Mouse (Mus musculus) limb, embryonic 13.5 days (tissue): ENCODE results near the gene Adipor2. TPM values are rescaled to one million over a fixed set of nuclear protein-coding genes. Genes with fewer than 3 reads are reported as not detected.

Experiments
- ATAC-seq: fragments of 200-750 bp; cut with Nextera tagmentation; 2 replicates; pipeline ENCODE4 v1.8.0; 2017; ENCODE audit warnings: low read depth, moderate number of reproducible peaks, moderate TSS enrichment; ENCODE audit not compliant: low FRiP score
- H3K27ac ChIP-seq: fragments of 300-500 bp; sonication (generic); 2 replicates; pipeline ENCODE4 v1.5.1; 2015; ENCODE audit warnings: inconsistent platforms, mild to moderate bottlenecking, moderate library complexity
- H3K27me3 ChIP-seq: fragments of 300-500 bp; sonication (generic); 2 replicates; pipeline ENCODE4 v1.6.1; 2015; ENCODE audit warnings: mild to moderate bottlenecking, inconsistent platforms
- H3K36me3 ChIP-seq: fragments of 300-500 bp; sonication (generic); 2 replicates; pipeline ENCODE4 v1.6.1; 2015; ENCODE audit warnings: inconsistent platforms, mild to moderate bottlenecking, moderate library complexity
- H3K4me1 ChIP-seq: fragments of 300-500 bp; sonication (generic); 2 replicates; pipeline ENCODE4 v1.6.1; 2015; ENCODE audit warnings: inconsistent platforms
- H3K4me2 ChIP-seq: fragments of 300-500 bp; sonication (generic); replicated peaks from 2 replicates; pipeline ENCODE4 v1.6.1; 2015; ENCODE audit warnings: inconsistent platforms, mild to moderate bottlenecking, moderate library complexity
- H3K4me3 ChIP-seq: fragments of 300-500 bp; sonication (generic); 2 replicates; pipeline ENCODE4 v1.5.1; 2015; ENCODE audit warnings: moderate library complexity, mild to moderate bottlenecking, inconsistent platforms
- H3K9ac ChIP-seq: fragments of 300-500 bp; sonication (generic); 2 replicates; pipeline ENCODE4 v1.6.1; 2015; ENCODE audit warnings: mild to moderate bottlenecking, inconsistent platforms
- H3K9me3 ChIP-seq: fragments of 300-500 bp; sonication (generic); 2 replicates; pipeline ENCODE4 v1.6.1; 2016; ENCODE audit warnings: inconsistent platforms
- WGBS: fragments of 180-500 bp; shearing (Covaris S2); methylation state at CpG from one replicate; pipeline ENCODE4 v1.1.7; 2015; 5-methylcytosine and 5-hydroxymethylcytosine counted together
- polyA plus RNA-seq: library from polyadenylated mRNA; unstranded; fragments of >200 nt; fragmentation: Nextera tagmentation; extraction: Ambion mirVana; gene quantifications from 2 replicates; pipeline ENCODE4 v1.2.1, GENCODE M21; 2015

Gene Adipor2
- polyA plus RNA-seq, 1 experiment from 2014 or later: 36.8 TPM

- H3K4me1 ChIP-seq: no peaks in the 10 kb centered on the region
- H3K36me3 ChIP-seq: peaks cover 87% of the 10 kb centered on the region
- no peak overlapping the region for H3K27ac ChIP-seq
- 92% methylated on average over 8 of the region's 8 CpGs for WGBS
- no peak overlapping the region for H3K4me2 ChIP-seq
- H3K27me3 ChIP-seq: no peaks in the 10 kb centered on the region
- ATAC-seq: no peak
- no peaks in the 10 kb centered on the region for H3K9me3 ChIP-seq
- no peak overlapping the region for H3K4me3 ChIP-seq
- H3K9ac ChIP-seq: no peak overlapping the region
Observed at GRCm38 (mm10) chr6:119358020-119358571, 59.4 kb downstream of the Adipor2 start.

DNA sequence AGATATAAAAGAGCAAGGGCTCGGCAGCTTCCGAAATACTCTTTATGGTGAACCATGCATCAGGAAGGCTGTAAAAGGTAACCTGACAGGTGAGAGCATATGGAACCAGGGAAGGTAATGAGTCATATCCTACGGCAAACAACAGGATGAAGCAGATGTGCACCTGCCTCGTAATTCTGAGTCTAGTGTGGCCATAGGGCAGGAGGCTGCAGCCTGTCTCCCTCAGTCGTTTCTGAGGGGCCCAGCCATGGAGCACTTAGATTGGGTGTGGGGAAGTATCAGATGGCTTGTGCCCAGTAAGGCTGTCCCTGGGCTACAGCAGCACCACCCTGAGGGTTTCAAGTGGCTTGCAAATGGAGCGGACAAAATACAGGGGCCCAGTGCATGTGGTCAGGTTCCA lies 65.0 kb downstream of the Adipor2 start:
- no peaks in the 10 kb centered on the region for H3K4me1 ChIP-seq
- H3K36me3 ChIP-seq: peaks cover 43% of the 10 kb centered on the region
- H3K9me3 ChIP-seq: no peaks in the 10 kb centered on the region
- H3K27ac ChIP-seq: no peak overlapping the region
- 67% methylated on average over 6 of the region's 6 CpGs for WGBS
- ATAC-seq: no peak
- H3K4me2 ChIP-seq: no peak overlapping the region
- no peak overlapping the region for H3K4me3 ChIP-seq
- no peak overlapping the region for H3K9ac ChIP-seq
- no peaks in the 10 kb centered on the region for H3K27me3 ChIP-seq

DNA sequence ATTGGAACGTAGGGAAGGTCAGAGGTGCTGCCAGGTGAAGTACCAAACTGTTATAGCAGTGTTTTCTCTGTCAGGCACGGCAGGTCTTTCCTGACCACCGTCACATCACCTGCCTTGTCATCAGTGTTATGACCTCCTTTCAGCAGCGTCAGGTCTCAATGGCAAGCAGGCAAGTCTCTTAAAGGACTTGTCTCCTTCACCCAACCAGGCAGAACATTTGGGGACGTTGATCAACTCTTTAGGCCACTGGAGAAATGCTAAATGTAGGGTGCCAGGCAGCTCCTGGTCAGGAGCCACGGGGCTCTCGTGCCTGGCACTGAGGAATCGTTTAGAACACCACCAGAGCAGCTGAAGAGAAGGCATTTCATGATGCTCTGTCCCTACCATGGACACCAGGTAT lies 65.8 kb downstream of the Adipor2 start:
- no peaks in the 10 kb centered on the region for H3K9me3 ChIP-seq
- peaks cover 37% of the 10 kb centered on the region for H3K36me3 ChIP-seq
- H3K27me3 ChIP-seq: no peaks in the 10 kb centered on the region
- H3K27ac ChIP-seq: no peak overlapping the region
- no peak overlapping the region for H3K4me2 ChIP-seq
- H3K4me1 ChIP-seq: 0 out of 2 replicates have a peak, but pooled peaks cover under 1% of the 10 kb centered on the region
- H3K4me3 ChIP-seq: no peak overlapping the region
- WGBS: 83% methylated on average over 8 of the region's 8 CpGs
- no peak for ATAC-seq
- no peak overlapping the region; the same call in 1 of the 2 replicates for H3K9ac ChIP-seq

DNA sequence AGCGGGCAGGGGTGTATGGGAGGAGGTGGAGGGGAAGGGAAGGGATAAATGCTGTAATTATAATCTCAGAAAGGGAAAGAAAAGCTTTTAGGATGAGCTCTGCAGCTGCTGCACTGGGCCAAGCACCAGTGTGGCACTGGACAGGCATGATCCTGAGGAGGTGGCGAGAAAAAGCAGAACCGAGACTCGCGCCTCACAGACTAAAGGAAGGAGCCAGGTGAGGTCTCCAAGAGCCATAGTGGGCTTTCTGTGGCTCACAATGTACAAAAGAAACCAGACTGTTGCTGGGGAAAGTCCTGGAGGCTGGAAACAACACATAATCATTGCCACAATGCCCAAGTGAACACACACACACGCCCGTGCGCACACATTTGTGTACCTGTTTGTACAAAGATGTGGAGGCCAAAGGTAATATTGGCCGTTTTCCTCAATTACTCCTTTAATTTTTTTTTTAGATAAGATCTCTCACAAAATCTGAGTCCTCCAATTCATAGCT lies 66.8 kb downstream of the Adipor2 start:
- ATAC-seq: no peak
- no peak overlapping the region for H3K4me3 ChIP-seq

DNA sequence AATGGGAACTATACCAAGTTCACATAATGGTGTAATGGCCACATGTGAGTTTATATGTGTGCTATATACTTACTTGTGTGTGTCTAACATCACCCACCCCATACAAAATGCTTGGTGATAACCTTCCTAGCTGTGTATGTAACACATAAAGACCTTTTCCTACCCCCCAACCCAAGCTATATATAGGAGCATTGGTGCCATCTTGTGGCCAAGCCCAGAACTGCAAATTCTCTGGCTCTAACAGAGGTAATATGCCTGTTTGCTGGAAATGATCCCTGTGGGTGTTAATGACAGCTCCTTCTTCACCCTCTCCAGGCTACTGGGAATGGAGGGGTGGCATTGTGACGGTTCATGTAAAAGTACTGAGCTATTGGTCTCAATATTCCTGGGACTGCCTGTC lies 69.3 kb downstream of the Adipor2 start:
- Histone ChIP-seq H3K4me2 (no peak overlapping the region), H3K9ac (no peak overlapping the region), H3K9me3 (no peaks in the 10 kb centered on the region), H3K4me1 (0 out of 2 replicates have a peak, but pooled peaks cover 7% of the 10 kb centered on the region), H3K27ac (no peak overlapping the region), H3K36me3 (peaks cover 4% of the 10 kb centered on the region; the same call in 1 of the 2 replicates), H3K27me3 (no peaks in the 10 kb centered on the region), H3K4me3 (no peak overlapping the region)
- 0% methylated on average over 1 of the region's 1 CpGs for WGBS
- peak; percentile 59; the same call in 1 of the 2 replicates for ATAC-seq

More for the DNA sequence above, 66.8 kb downstream of the Adipor2 start:
- no peak overlapping the region for H3K4me2 ChIP-seq
- no peak overlapping the region for H3K27ac ChIP-seq
- peaks cover 29% of the 10 kb centered on the region for H3K36me3 ChIP-seq
- 0 out of 2 replicates have a peak, but pooled peaks cover 7% of the 10 kb centered on the region for H3K4me1 ChIP-seq
- H3K27me3 ChIP-seq: no peaks in the 10 kb centered on the region
- WGBS: 89% methylated on average over 9 of the region's 9 CpGs
- H3K9me3 ChIP-seq: no peaks in the 10 kb centered on the region
- H3K9ac ChIP-seq: no peak overlapping the region

DNA sequence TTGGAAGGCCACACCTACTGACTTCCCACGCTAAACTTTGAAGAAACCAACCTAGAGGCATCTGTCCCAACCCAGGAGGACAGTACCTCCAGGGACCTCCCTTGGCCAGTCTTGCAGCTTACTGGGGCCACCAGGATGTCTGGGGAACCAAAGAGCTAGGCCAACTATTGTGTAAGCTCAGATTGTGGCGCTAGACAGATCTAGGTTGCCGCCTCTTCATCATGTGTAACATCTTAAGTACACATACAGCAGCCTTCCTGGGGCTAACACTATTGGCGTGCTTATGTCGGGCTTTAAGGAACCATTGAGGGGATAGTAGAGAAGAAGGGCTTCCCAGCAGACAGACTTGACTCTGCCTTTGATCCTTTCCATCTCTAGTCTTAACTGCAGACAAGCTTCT lies 69.7 kb downstream of the Adipor2 start:
- Histone ChIP-seq H3K9me3 (no peaks in the 10 kb centered on the region), H3K9ac (no peak overlapping the region), H3K27me3 (no peaks in the 10 kb centered on the region), H3K4me3 (no peak overlapping the region), H3K27ac (no peak overlapping the region), H3K4me2 (no peak overlapping the region), H3K36me3 (peaks cover 3% of the 10 kb centered on the region; the same call in 1 of the 2 replicates), H3K4me1 (0 out of 2 replicates have a peak, but pooled peaks cover 7% of the 10 kb centered on the region)
- no peak for ATAC-seq
- 75% methylated on average over 5 of the region's 5 CpGs for WGBS

DNA sequence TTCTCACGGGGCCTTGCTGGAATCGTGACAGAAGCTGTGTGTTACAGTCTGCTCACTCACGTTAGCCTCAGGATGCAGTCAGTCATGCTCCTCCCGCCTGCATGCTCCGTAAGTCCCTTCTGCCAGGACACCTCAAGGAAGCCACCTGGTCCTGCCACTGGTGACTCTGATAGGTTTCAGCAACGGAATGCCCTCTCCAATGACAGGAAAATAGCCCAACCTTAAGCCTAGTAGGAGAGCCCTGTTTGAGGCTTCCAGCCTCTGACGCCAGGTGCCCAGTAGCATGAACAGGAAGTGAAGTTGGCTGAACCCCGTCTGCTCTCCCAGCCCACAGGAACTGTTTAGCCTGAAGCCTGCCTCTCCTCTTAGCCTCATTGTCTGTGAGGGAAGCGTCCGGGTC lies 71.2 kb downstream of the Adipor2 start:
- Histone ChIP-seq H3K4me3 (no peak overlapping the region), H3K36me3 (no peaks in the 10 kb centered on the region), H3K4me2 (no peak overlapping the region), H3K4me1 (0 out of 2 replicates have a peak, but pooled peaks cover 7% of the 10 kb centered on the region), H3K9ac (no peak overlapping the region), H3K9me3 (no peaks in the 10 kb centered on the region), H3K27me3 (no peaks in the 10 kb centered on the region), H3K27ac (no peak overlapping the region)
- ATAC-seq: no peak
- 57% methylated on average over 10 of the region's 10 CpGs for WGBS

DNA sequence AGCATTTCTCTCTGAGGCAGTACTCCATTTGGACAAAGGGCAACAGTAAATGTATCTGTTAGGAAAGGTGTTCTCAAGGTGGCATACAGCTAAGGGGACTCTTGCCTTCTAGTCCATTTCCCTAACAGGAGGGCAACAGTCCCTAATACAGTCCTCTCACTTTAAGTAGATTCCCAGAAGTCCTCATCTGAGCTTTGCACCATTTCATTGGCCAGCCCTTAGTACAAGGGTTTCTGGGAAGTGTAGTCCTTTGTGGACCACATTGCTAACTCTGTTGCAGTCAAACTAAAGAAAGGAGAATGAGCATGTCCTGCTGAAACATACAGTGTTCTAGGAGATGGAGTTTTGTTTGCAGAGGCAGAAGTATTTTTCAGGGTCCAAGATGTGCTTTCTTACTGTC lies 76.1 kb downstream of the Adipor2 start:
- H3K36me3 ChIP-seq: no peaks in the 10 kb centered on the region
- H3K4me3 ChIP-seq: no peak overlapping the region
- no peaks in the 10 kb centered on the region for H3K9me3 ChIP-seq
- H3K27ac ChIP-seq: no peak overlapping the region
- peak; percentile 80 for ATAC-seq
- no peak overlapping the region for H3K4me2 ChIP-seq
- 0 out of 2 replicates have a peak, but pooled peaks cover 5% of the 10 kb centered on the region for H3K4me1 ChIP-seq
- H3K9ac ChIP-seq: no peak overlapping the region
- no peaks in the 10 kb centered on the region for H3K27me3 ChIP-seq

GRCm38 (mm10) chr6:119338121-119338912 lies 79.2 kb downstream of the Adipor2 start:
- H3K27me3 ChIP-seq: 0 out of 2 replicates have a peak, but pooled peaks cover under 1% of the 10 kb centered on the region
- H3K36me3 ChIP-seq: no peaks in the 10 kb centered on the region
- H3K4me2 ChIP-seq: no peak overlapping the region
- no peak for ATAC-seq
- H3K9ac ChIP-seq: no peak overlapping the region
- H3K9me3 ChIP-seq: no peaks in the 10 kb centered on the region
- no peak overlapping the region for H3K4me3 ChIP-seq
- H3K4me1 ChIP-seq: no peaks in the 10 kb centered on the region
- H3K27ac ChIP-seq: no peak overlapping the region
- 41% methylated on average over 10 of the region's 11 CpGs for WGBS

DNA sequence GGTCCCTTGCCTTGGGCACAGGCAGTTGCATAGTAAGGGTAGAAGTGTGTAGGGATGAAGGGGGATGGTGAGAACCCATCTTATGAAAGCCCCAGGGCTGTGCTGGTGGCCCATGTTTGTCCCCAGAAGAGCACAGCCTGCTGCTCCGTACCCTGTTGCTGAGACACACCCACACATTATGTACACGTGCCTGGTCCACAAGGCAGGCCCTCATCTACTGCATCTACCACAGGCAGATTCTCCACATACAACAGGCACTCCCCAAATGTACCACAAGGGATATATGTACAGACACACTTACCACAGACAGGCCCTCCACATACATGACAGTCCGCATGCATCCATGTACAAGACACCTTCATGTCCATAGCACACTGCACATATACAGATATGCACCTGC lies 80.2 kb downstream of the Adipor2 start:
- no peak overlapping the region for H3K9ac ChIP-seq
- H3K4me3 ChIP-seq: no peak overlapping the region
- H3K4me2 ChIP-seq: no peak overlapping the region
- no peaks in the 10 kb centered on the region for H3K36me3 ChIP-seq
- 75% methylated on average over 3 of the region's 3 CpGs for WGBS
- no peak overlapping the region for H3K27ac ChIP-seq
- H3K9me3 ChIP-seq: no peaks in the 10 kb centered on the region
- H3K27me3 ChIP-seq: peaks cover 11% of the 10 kb centered on the region
- peaks cover 6% of the 10 kb centered on the region; the same call in 1 of the 2 replicates for H3K4me1 ChIP-seq
- no peak for ATAC-seq

GRCm38 (mm10) chr6:119336124-119336523 lies 81.4 kb downstream of the Adipor2 start:
- Histone ChIP-seq H3K9ac (no peak overlapping the region), H3K36me3 (no peaks in the 10 kb centered on the region), H3K9me3 (no peaks in the 10 kb centered on the region), H3K4me1 (peaks cover 6% of the 10 kb centered on the region; the same call in 1 of the 2 replicates), H3K4me3 (no peak overlapping the region), H3K27me3 (peaks cover 23% of the 10 kb centered on the region), H3K4me2 (no peak overlapping the region), H3K27ac (no peak overlapping the region)
- ATAC-seq: no peak
- WGBS: 87% methylated on average over 7 of the region's 7 CpGs

DNA sequence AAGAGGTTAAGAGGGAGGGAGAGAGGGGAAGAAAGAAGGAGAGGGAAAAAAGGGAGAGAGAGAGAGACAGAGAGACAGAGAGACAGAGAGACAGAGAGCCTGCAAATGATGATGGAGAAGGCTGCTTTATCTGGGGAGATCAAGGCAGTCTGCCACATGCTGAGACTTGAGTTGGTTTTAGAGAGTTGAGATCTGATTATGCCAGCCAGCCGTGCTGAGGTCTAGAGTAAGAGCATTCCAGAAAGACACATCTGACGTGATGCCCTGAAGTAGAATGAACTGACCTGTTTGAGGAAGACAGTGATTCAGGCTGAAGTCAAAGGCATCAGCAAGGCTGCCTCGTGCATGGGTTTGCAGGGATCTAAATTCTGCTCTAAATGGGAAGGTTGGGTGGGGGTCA lies 83.7 kb downstream of the Adipor2 start:
- WGBS: 27% methylated on average over 3 of the region's 3 CpGs

More for the DNA sequence above, 83.7 kb downstream of the Adipor2 start:
- Histone ChIP-seq H3K9ac (no peak overlapping the region), H3K36me3 (no peaks in the 10 kb centered on the region), H3K27me3 (peaks cover 46% of the 10 kb centered on the region), H3K27ac (no peak overlapping the region), H3K4me2 (no peak overlapping the region), H3K9me3 (no peaks in the 10 kb centered on the region), H3K4me3 (no peak overlapping the region), H3K4me1 (peaks cover 18% of the 10 kb centered on the region)
- no peak for ATAC-seq
